Mouse (Mus musculus) adrenal gland, postnatal 10 days (tissue): ENCODE measurements at regions not wholly inside any gene's neighbourhood (a gene's known extent, or its start where the extent isn't known, plus 50 kb on each side); places are given as distances from the start of the nearest gene placed in this dataset.

Experiments used
- DNase-seq: peaks from one replicate; pipeline ENCODE4 v3.0.0; 2021; ENCODE audit warnings: mixed read lengths

GRCm38 (mm10) chr3:115816328-115817160 is 71.1 kb upstream of the Dph5 start:
- DNase-seq = no peak

GRCm38 (mm10) chr3:115817771-115818170 is 69.9 kb upstream of the Dph5 start:
- no peak for DNase-seq

- DNase-seq = no peak
Observed at GRCm38 (mm10) chr3:115818734-115819133, 68.9 kb upstream of the Dph5 start.

- no peak for DNase-seq
Observed at GRCm38 (mm10) chr3:115819401-115820138, 68.1 kb upstream of the Dph5 start.

- no peak for DNase-seq
Observed at GRCm38 (mm10) chr3:115820139-115820481, 67.5 kb upstream of the Dph5 start.

- DNase-seq = no peak
Observed at GRCm38 (mm10) chr3:115821627-115822026, 66.0 kb upstream of the Dph5 start.

GRCm38 (mm10) chr3:115822491-115822890 is 65.1 kb upstream of the Dph5 start:
- DNase-seq = no peak

- no peak for DNase-seq
Observed at GRCm38 (mm10) chr3:115823741-115824140, 63.9 kb upstream of the Dph5 start.

- no peak for DNase-seq
Observed at GRCm38 (mm10) chr3:115824792-115825191, 62.8 kb upstream of the Dph5 start.

- no peak for DNase-seq
Observed at GRCm38 (mm10) chr3:115835381-115835780, 52.3 kb upstream of the Dph5 start.

- DNase-seq = no peak
Observed at GRCm38 (mm10) chr3:115837617-115838216, 49.9 kb upstream of the Dph5 start.
